Mouse (Mus musculus) v-Abl transformed pro-B cells (cell line): ENCODE results near the gene Syt11.
"Not testable (repeated sequence)": the region's sequence is repeated elsewhere in the genome, so short reads cannot be mapped to it uniquely, and the experiment has no call there.

Experiments
- in situ Hi-C, 2 experiments: fragments of 400-800 bp; cut with MboI; formaldehyde crosslinking; loops; one replicate each; pipeline ENCODE4 v1.15.1; 2025; ENCODE audit not compliant: unreplicated experiment in 2 of 2

Gene Syt11

GRCm38 (mm10) chr3:88774939-88775841, at the start of gene Syt11:
Syt11 (minus strand) TSS chr3:88775164.
- in situ Hi-C loops = not testable (repeated sequence)

- in situ Hi-C loops = no loop called here
Measured at GRCm38 (mm10) chr3:88803910-88804540, 29.1 kb upstream of the Syt11 start.

GRCm38 (mm10) chr3:88797507-88797906, 22.5 kb upstream of the Syt11 start:
- in situ Hi-C loops = not testable (repeated sequence)

- in situ Hi-C loops = not testable (repeated sequence)
Measured at GRCm38 (mm10) chr3:88788033-88788432, 13.1 kb upstream of the Syt11 start.

- in situ Hi-C loops = not testable (repeated sequence)
Measured at GRCm38 (mm10) chr3:88786805-88787204, 11.8 kb upstream of the Syt11 start.

GRCm38 (mm10) chr3:88786323-88786722, 11.4 kb upstream of the Syt11 start:
- in situ Hi-C loops = not testable (repeated sequence)

- in situ Hi-C loops = no loop called here
Measured at GRCm38 (mm10) chr3:88784889-88785288, 9.9 kb upstream of the Syt11 start.

GRCm38 (mm10) chr3:88773163-88773562, 1.8 kb downstream of the Syt11 start:
- in situ Hi-C loops = not testable (repeated sequence)

- in situ Hi-C loops = not testable (repeated sequence)
Measured at GRCm38 (mm10) chr3:88772399-88772798, 2.6 kb downstream of the Syt11 start.

GRCm38 (mm10) chr3:88771941-88772280, 3.1 kb downstream of the Syt11 start:
- in situ Hi-C loops = not testable (repeated sequence)

GRCm38 (mm10) chr3:88771189-88771940, 3.6 kb downstream of the Syt11 start:
- in situ Hi-C loops = not testable (repeated sequence)

GRCm38 (mm10) chr3:88762401-88762831, 12.5 kb downstream of the Syt11 start:
- in situ Hi-C loops = no loop called here

- in situ Hi-C loops = no loop called here
Measured at GRCm38 (mm10) chr3:88761619-88762018, 13.3 kb downstream of the Syt11 start.

- in situ Hi-C loops = loop anchor here in 1 of 2 experiments (5.0 kb wide), 1 partner anchor 81 kb away; no protein-coding TSS in a partner anchor
Measured at GRCm38 (mm10) chr3:88758045-88758500, 16.9 kb downstream of the Syt11 start.

- in situ Hi-C loops = loop anchor here in 1 of 2 experiments (5.0 kb wide), 1 partner anchor 79 kb away; no protein-coding TSS in a partner anchor
Measured at GRCm38 (mm10) chr3:88756276-88756675, 18.7 kb downstream of the Syt11 start.

GRCm38 (mm10) chr3:88755541-88755940, 19.4 kb downstream of the Syt11 start:
- in situ Hi-C loops = loop anchor here in 1 of 2 experiments (5.0 kb wide), 1 partner anchor 78 kb away; no protein-coding TSS in a partner anchor

GRCm38 (mm10) chr3:88754283-88754682, 20.7 kb downstream of the Syt11 start:
- in situ Hi-C loops = no loop called here

- in situ Hi-C loops = loop anchor here (5.0 to 10.0 kb wide), 2 partner anchors 140 to 152 kb away; partner anchors contain the start of gene Arhgef2 (in 1 of the 2)
Measured at GRCm38 (mm10) chr3:88746871-88747231, 28.1 kb downstream of the Syt11 start.

GRCm38 (mm10) chr3:88746139-88746870, 28.7 kb downstream of the Syt11 start:
- in situ Hi-C loops = loop anchor here (5.0 to 10.0 kb wide), 2 partner anchors 139 to 152 kb away; partner anchors contain the start of gene Arhgef2 (in 1 of the 2)

GRCm38 (mm10) chr3:88745534-88745933, 29.4 kb downstream of the Syt11 start:
- in situ Hi-C loops = loop anchor here (5.0 to 10.0 kb wide), 2 partner anchors 138 to 151 kb away; partner anchors contain the start of gene Arhgef2 (in 1 of the 2)
